ENCODE assay signal across 8 mouse cellular contexts in genomic region chr3:119154604-119155444, GRCm38 (mm10).
DNase-seq lines count a peak whose midpoint lies in the region; ATAC-seq and TF ChIP-seq lines count a peak whose summit lies in the region.
"Had no signal": no experiment of that assay in that cellular context is flagged by ENCODE, and none has a peak within 500 bp of the region (broad histone marks: within the 10 kb centered on the region; RNA-seq: fewer than 3 reads in every experiment).

No protein-coding gene starts in this region.

- H3K4me2 ChIP-seq in forebrain, embryonic 16.5 days (ENCODE audit: low read length) = peak overlapping the region; percentile 57
- H3K4me2 ChIP-seq in midbrain, postnatal 0 days (ENCODE audit: low read depth, low read length, poor library complexity, severe bottlenecking) = peak overlapping the region; percentile 53

- H3K9ac ChIP-seq in forebrain, embryonic 16.5 days (replicated peaks; ENCODE audit: low read depth, low read length) = peak overlapping the region; percentile 39
- H3K9ac ChIP-seq in midbrain, postnatal 0 days (replicated peaks; ENCODE audit: low read length, poor library complexity, severe bottlenecking) = peak overlapping the region; percentile 45; the same call in 1 of the 2 replicates

- WGBS in forebrain, embryonic 16.5 days = 4% methylated on average over 17 of the region's 17 CpGs
- WGBS in midbrain, postnatal 0 days = 5% methylated on average over 17 of the region's 17 CpGs

- H3K27ac ChIP-seq in layer of hippocampus, adult 2 months = no peak overlapping the region
- peak overlapping the region; percentile 70 for H3K27ac ChIP-seq in forebrain, embryonic 16.5 days (ENCODE audit: low read length)
- no peak overlapping the region for H3K27ac ChIP-seq in midbrain, postnatal 0 days (ENCODE audit: low read depth, low read length)

- H3K36me3 ChIP-seq in forebrain, embryonic 16.5 days (ENCODE audit: control insufficient read depth, insufficient read depth) = no peaks in the 10 kb centered on the region
- no peaks in the 10 kb centered on the region for H3K36me3 ChIP-seq in midbrain, postnatal 0 days (ENCODE audit: insufficient read depth, low read length)

- H3K4me3 ChIP-seq in layer of hippocampus, adult 2 months = peak overlapping the region; percentile 42
- H3K4me3 ChIP-seq in forebrain, embryonic 16.5 days (replicated peaks; ENCODE audit: low read length) = peak overlapping the region; percentile 30
- H3K4me3 ChIP-seq in midbrain, postnatal 0 days (ENCODE audit: low read depth, low read length) = peak overlapping the region; percentile 27

- DNase-seq in layer of hippocampus, adult 2 months (ENCODE audit: low spot score in 2 of 2) = no peak
- no peak for DNase-seq in layer of hippocampus, adult 9-11 months
- peak; percentile 13 for DNase-seq in embryo, embryonic 11.5 days (ENCODE audit: low read depth, low spot score)
- DNase-seq in midbrain, postnatal 0 days (ENCODE audit: low spot score) = peak; percentile 58
- DNase-seq in gastrocnemius, postnatal 4 days (ENCODE audit: low spot score in 2 of 2) = no peak
- DNase-seq in right cerebral cortex, postnatal 14 days = no peak
- DNase-seq: kidney, adult 2 months had no signal

- ATAC-seq in forebrain, embryonic 16.5 days = peak; percentile 92
- peak; percentile 44; the same call in 1 of the 2 replicates for ATAC-seq in midbrain, postnatal 0 days (ENCODE audit: low FRiP score)

- peaks cover 14% of the 10 kb centered on the region for H3K4me1 ChIP-seq in forebrain, embryonic 16.5 days (replicated peaks; ENCODE audit: control insufficient read depth, insufficient read depth, low read length)
- no peaks in the 10 kb centered on the region; the same call in 1 of the 2 replicates for H3K4me1 ChIP-seq in midbrain, postnatal 0 days (ENCODE audit: insufficient read depth, low read length)

- no peaks in the 10 kb centered on the region for H3K27me3 ChIP-seq in forebrain, embryonic 16.5 days (replicated peaks; ENCODE audit: control insufficient read depth, insufficient read depth, low read length)
- H3K27me3 ChIP-seq in midbrain, postnatal 0 days (ENCODE audit: insufficient read depth, low read length) = no peaks in the 10 kb centered on the region

- no peak for TF ChIP-seq CTCF in layer of hippocampus, adult 2 months (conservative IDR thresholded peaks at IDR 0.05)
- no peak for TF ChIP-seq CTCF in midbrain, postnatal 0 days (IDR thresholded peaks at IDR 0.05)

- H3K9me3 ChIP-seq in forebrain, embryonic 16.5 days (ENCODE audit: control insufficient read depth, low read length) = no peaks in the 10 kb centered on the region
- no peaks in the 10 kb centered on the region for H3K9me3 ChIP-seq in midbrain, postnatal 0 days (ENCODE audit: low read length)

Comparison
In these comparisons a context has a peak if more than half of its experiments do, and no peak if none do; other contexts are left out.
1. DNase-seq: peak in embryo, embryonic 11.5 days (single experiment) and midbrain, postnatal 0 days (single experiment); none in layer of hippocampus, adult 2 months (0 of 2), layer of hippocampus, adult 9-11 months (single experiment), gastrocnemius, postnatal 4 days (0 of 2) and right cerebral cortex, postnatal 14 days (single experiment).
2. Peak in every context shown above with its lines, with median percentiles within 50 percentile points of each other: H3K4me3 ChIP-seq.